Mouse (Mus musculus) mouse trophoblast stem cell (cell line): ENCODE data around the gene Tgfb3.

Experiments used
- in situ Hi-C, 2 experiments: fragments of 300-500 bp; cut with MseI, MboI; formaldehyde crosslinking; loops; 2 replicates in 1 of 2; 3 replicates in 1 of 2; pipeline ENCODE4 v1.15.1; 2025

Tgfb3 gene

DNA sequence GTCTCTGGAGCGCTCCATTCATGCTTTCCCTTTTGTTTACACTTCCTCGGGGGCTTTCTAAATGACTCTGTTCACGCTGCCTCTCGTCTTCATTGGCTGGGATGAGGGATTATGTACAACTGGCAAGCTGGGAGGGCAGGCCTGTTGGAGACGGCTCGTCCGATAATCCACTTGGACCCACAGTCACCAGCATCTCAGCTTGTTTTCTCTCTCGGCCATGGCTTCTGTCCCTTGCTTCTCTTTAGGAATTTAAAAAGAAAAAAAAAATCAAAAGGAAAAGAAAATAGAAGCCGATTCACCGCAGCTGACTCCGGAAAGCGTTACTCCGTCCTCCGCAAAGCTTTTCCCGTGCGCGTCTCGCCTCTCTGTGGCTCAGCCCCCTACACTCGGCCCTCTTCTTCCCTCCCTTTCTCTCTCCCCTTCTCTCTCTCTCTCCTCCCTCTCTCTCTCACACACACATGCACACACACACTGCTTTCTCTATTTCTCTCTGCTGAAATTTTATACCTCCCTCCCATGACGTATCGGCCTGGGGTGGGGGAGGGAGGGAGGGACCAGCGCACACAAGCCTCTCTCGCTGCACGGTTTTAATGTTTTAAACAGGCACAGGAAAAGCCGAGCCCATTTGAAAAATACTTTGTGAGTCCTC lies at the start of gene Tgfb3:
TSS of gene Tgfb3 (minus strand) at position 489 of the 649 bp plus-strand sequence.
- in situ Hi-C loops = loop anchor here (5.0 to 25.0 kb wide), 4 partner anchors 121 to 216 kb away; no protein-coding TSS in a partner anchor

DNA sequence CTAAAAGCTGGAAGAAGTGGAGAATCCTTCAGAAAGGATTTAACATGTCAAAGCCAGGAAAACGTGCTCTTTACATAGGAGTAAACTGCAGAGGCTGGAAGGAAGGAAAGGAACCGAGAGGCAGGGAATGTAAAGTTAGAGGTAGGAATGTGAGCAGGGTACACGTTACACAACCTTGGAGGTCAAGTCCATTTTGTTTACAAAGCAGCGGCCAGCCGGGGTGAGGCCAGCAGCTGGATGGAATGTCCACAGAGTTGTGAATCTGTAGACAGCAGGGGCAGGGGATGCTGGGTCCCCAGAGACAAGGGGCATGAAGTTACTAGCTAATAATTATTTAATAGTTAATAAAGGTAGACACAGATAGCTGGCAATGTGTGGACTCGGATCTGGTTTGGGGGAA lies 49.3 kb upstream of the Tgfb3 start:
- in situ Hi-C loops = no loop called here

GRCm38 (mm10) chr12:86124016-86124415 lies 45.2 kb upstream of the Tgfb3 start:
- in situ Hi-C loops = no loop called here

- in situ Hi-C loops = no loop called here
Observed at GRCm38 (mm10) chr12:86116295-86116835, 37.5 kb upstream of the Tgfb3 start.

DNA sequence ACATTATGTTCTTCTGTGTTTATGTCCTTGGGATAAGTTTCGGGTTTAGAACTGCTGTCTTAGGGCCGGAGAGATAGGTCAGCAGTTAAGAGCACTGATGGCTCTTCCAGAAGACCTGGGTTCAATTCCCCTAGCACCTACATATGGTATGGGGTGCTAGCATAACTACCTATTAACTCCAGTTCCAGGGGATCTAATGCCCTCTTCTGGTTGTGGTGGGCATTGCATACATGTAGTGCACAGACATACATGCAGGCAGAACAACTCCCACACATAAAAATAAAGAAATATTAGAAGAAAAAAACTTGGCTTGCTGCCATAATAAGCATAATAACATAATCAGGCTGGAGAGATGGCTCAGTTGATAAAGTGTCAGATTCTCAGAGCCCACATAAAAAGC lies 31.8 kb upstream of the Tgfb3 start:
- in situ Hi-C loops = no loop called here

- in situ Hi-C loops = no loop called here
Observed at GRCm38 (mm10) chr12:86109531-86109930, 30.7 kb upstream of the Tgfb3 start.

GRCm38 (mm10) chr12:86107645-86108044 lies 28.8 kb upstream of the Tgfb3 start:
- in situ Hi-C loops = no loop called here

- in situ Hi-C loops = no loop called here
Observed at GRCm38 (mm10) chr12:86106086-86106485, 27.2 kb upstream of the Tgfb3 start.

DNA sequence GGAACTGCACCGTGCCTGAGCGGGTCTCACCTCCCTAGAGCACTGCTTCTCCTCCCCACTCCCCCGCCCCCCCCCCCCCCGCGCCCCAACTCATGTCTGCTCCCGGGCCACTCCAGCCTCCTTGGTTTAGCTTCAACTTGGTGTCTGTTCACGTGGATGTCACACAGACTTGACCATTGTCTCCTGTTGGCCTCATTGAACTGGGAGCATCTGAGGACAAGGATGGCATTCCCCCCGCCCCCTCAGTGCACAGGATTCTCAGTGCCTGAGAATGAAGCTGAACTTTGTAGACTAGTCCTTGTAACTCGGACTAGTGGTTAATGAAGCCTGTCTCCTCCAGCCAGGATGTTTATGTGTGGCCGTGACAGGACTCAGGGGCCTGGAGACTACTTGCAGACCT lies 26.7 kb upstream of the Tgfb3 start:
- in situ Hi-C loops = no loop called here

GRCm38 (mm10) chr12:86104297-86104696 lies 25.5 kb upstream of the Tgfb3 start:
- in situ Hi-C loops = no loop called here

DNA sequence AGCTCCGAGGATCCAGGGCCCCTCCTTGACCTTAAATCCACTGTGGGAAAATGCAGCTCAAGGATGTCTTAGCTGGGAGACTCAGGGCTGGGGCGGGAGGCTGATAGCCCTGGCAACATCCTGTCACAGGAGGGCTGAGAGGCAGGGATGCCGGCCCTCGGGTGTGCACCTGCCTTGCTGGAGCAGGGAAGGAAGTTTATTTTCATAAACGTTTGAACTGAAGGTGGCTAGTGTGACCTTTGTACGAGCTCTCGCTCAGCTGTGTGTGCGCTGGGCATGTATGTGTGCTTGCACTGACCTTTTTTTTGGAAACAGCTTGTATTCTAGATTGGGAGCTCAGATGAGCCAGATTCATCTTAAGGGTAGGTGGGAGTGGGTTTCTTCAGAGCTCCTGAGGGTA lies 25.0 kb upstream of the Tgfb3 start:
- in situ Hi-C loops = no loop called here

GRCm38 (mm10) chr12:86103391-86103790 lies 24.6 kb upstream of the Tgfb3 start:
- in situ Hi-C loops = no loop called here

DNA sequence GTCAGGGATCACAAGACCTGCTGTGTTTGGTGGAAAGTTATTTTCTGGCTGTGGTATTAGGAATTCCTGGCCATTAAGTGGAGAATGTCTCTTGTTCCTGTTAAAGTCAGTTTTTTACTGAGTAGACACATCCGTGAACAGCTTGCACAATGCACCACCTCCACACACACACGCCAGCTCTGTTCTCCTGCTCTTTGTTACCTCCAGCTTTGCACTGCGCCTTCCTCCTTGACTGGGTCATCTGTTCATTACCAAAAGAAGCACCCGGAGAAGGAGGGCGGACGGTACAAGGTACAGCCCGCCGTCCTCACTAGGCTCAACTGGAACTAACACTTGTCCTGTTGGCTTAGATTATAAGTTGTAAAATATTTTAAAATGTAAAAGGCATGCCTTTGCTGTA lies 23.8 kb upstream of the Tgfb3 start:
- in situ Hi-C loops = no loop called here

- in situ Hi-C loops = no loop called here
Observed at GRCm38 (mm10) chr12:86100711-86101110, 21.9 kb upstream of the Tgfb3 start.

DNA sequence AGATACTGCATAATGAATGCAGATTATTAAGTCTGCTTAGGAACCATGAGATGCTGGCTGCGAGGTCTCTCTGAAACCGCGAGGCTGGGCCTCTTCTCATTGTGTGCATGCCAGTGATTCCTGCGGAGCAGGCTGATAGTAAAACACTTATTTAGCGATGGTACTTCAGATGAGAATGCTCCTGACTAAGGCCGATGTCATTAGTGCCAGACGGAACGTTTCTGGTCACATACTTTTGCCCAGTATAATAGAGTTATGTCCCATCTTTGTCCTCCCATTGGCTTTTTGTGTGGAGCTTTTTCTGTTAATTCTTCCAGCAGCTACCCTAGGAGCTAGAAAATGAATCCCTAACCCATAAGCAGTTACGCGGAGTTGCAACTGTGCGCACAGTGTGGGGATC lies 18.9 kb upstream of the Tgfb3 start:
- in situ Hi-C loops = loop anchor here in 1 of 2 experiments (25.0 kb wide), 1 partner anchor 235 kb away; no protein-coding TSS in a partner anchor

GRCm38 (mm10) chr12:86095806-86096205 lies 17.0 kb upstream of the Tgfb3 start:
- in situ Hi-C loops = loop anchor here in 1 of 2 experiments (25.0 kb wide), 1 partner anchor 234 kb away; no protein-coding TSS in a partner anchor

DNA sequence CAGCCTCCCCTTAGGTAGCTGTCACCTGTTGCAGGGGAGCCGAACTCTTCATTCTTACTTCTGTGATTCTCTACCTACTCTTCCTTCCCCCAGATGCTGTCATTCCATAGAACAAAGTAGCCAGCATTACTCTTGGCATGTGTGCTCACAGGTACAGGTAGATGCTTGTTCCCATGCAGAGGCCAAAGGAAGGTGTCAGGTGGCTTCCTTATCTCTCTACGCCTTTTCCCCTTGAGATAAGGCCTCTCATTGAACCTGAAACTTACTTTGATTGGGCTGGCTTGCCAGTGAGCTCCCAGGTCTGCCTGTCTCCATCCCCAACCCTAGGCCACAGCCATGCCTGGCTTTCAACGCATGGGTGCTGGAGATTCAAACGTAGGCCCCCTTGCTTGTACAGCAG lies 15.2 kb upstream of the Tgfb3 start:
- in situ Hi-C loops = loop anchor here in 1 of 2 experiments (25.0 kb wide), 1 partner anchor 232 kb away; no protein-coding TSS in a partner anchor

- in situ Hi-C loops = loop anchor here in 1 of 2 experiments (25.0 kb wide), 1 partner anchor 229 kb away; no protein-coding TSS in a partner anchor
Observed at GRCm38 (mm10) chr12:86091601-86092132, 12.8 kb upstream of the Tgfb3 start.

- in situ Hi-C loops = loop anchor here in 1 of 2 experiments (25.0 kb wide), 1 partner anchor 228 kb away; no protein-coding TSS in a partner anchor
Observed at GRCm38 (mm10) chr12:86090764-86091163, 11.9 kb upstream of the Tgfb3 start.

DNA sequence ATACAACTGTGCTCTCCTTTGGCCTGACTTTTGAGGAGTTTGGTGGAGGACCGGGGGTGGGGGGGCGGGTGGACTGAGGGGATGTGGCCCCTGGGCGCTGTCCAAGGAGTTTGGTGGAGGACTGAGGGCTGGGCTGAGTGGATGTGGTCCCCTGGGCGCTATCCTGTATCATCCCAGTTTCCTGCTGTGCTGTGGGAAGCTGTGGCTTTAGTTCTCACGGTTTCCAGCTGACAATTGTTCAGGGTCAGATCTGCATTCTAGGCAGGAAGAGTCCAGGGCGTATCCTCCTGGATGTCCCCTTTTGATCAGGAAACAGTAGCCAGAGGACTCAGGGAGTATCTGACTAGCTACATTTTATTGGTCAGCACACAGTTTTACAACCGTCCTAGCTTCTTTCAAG lies 9.2 kb upstream of the Tgfb3 start:
- in situ Hi-C loops = loop anchor here in 1 of 2 experiments (25.0 kb wide), 1 partner anchor 226 kb away; no protein-coding TSS in a partner anchor

GRCm38 (mm10) chr12:86086550-86086949 lies 7.7 kb upstream of the Tgfb3 start:
- in situ Hi-C loops = loop anchor here in 1 of 2 experiments (25.0 kb wide), 1 partner anchor 224 kb away; no protein-coding TSS in a partner anchor

DNA sequence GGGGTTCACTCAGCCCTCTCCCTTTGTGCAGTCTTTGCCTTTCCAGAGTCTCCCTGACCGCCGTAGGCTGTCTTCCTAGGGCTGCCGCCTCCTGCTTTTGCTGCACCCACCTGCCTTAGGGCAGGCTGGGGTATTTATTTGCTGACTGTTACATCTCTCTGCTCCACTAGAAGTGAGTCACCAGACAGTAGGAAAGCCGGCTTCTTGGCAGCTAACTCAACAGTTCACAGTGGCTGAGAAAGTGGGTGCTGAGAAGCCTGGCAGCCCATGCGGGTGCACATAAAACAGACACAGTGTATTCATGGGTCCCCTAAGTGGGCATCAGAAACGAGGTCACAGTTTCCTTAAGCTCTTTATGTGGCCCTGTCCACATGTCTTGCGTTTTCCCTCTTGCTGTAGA lies 7.0 kb upstream of the Tgfb3 start:
- in situ Hi-C loops = loop anchor here in 1 of 2 experiments (25.0 kb wide), 1 partner anchor 224 kb away; no protein-coding TSS in a partner anchor
